Mouse (Mus musculus) ovary, adult 18-20 months (tissue): Measurements from ENCODE around the gene Arfip2.

Experiments
- DNase-seq: peaks from one replicate; pipeline ENCODE4 v3.0.0; 2022; ENCODE audit warnings: low spot score, mixed read lengths

Gene Arfip2

GRCm38 (mm10) chr7:105640233-105640893 is at the start of gene Arfip2, which contains the start of gene Gm45799:
Gene Arfip2, minus strand, starts transcription at chr7:105640416.
Gene Gm45799, plus strand, starts transcription at chr7:105640552.
- peak; percentile 97 for DNase-seq

- no peak for DNase-seq
Observed at GRCm38 (mm10) chr7:105685541-105686197, 45.5 kb upstream of the Arfip2 start.

DNA sequence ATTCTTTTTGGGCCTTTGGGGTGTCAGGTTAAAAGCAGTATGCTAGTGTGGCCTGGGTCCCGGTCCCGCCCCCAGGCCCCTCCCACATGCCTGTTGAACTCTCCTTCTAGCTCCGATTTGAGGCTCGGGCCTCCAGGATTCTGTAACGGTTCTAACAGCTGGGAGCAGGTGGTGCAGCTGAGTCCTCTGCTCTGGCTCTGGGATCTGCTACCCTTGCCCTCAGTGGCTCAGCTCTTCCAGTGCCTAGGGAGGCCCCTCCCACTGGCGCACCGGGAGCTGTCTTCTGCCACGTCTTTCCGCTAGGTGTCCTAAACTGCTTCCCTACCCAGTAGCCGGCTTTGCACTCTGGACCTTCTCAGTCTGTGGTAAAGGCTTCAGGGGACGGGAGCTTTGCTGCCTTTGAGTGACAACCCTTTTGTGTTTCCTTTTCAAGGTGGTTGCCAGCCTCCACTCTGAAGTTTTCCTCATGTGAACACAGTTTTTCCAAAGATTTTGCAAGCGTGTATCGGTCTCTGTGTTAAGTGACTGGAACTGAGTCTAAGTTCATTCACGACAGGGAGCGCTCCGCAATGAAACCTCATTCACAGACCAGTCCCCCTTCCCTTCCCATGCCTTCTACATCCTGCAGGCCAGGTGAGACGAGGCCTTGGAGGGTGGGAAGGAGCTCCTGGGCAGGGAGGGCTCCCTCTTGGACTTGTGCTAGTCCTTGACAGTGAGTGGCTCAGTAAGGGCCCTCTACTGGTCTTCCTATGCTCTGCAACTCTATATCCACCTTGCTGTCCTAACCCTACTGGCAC is 10.6 kb upstream of the Arfip2 start, which contains the start of gene Dnhd1:
Gene Dnhd1, plus strand, starts transcription at position 189 of the 797 bp plus-strand sequence.
- peak; percentile 68 for DNase-seq

- no peak for DNase-seq
Observed at GRCm38 (mm10) chr7:105641936-105642335, 1.7 kb upstream of the Arfip2 start.

DNA sequence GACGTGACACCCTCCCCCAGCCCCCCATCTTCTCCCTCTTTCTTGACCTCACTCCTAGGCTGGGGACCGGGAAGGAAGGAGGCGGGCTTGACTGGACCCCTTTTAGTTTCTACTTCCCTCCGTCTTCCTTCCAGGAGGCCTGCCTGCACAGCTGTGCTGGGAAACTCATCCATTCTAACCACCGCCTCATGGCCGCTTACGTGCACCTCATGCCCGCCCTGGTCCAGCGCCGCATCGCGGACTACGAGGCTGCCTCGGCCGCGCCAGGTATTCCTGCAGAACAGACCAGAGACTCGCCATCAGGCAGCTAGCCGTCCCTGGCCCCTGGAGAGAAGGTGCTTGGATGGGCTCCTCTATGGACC is 659 bp upstream of the Arfip2 start:
- DNase-seq = no peak

DNA sequence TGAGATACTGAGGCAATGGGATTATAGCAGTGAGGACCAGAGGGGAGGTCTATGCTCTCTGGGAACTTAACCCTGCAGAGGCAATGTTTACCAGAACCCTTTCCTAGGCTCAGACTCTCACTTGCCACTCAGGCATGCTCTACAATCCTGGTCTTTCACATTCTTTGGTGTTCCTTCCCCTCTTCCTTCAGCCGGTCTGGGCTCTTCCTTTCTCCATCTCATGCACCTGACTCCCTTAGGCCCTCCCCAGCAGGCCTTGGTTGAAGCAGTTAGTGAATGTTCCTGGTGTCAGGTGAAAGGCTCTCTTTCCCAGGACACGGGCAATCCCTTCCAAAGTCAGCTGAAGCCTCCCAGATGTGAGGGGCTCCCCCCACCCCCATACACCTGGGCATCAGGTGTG is 460 bp downstream of the Arfip2 start, which contains the start of gene Timm10b:
Gene Timm10b, plus strand, starts transcription at position 301 of the 400 bp plus-strand sequence.
- no peak for DNase-seq

GRCm38 (mm10) chr7:105639304-105639703 is 912 bp downstream of the Arfip2 start:
- no peak for DNase-seq

- no peak for DNase-seq
Observed at GRCm38 (mm10) chr7:105638776-105639175, 1.4 kb downstream of the Arfip2 start.

DNA sequence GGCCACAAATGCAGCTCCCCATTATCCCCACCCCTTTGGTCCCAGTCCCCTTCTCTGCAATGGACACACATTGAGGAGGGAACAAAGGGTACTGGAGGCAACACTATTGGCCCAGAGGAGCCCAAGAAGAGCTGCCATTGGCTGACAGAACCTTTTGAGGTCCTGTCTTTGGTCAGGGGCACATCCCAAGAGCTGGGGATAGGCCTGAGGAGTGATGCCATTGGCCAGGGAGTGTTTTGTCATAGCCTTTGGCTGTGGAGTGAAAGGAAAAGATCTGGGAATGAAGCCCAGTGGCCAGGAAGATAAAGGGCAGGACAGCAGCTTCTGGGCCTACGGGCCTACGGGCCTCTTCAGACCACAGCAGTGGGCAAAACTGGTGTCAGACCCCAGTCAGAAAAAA is 4.5 kb downstream of the Arfip2 start:
- DNase-seq = no peak

DNA sequence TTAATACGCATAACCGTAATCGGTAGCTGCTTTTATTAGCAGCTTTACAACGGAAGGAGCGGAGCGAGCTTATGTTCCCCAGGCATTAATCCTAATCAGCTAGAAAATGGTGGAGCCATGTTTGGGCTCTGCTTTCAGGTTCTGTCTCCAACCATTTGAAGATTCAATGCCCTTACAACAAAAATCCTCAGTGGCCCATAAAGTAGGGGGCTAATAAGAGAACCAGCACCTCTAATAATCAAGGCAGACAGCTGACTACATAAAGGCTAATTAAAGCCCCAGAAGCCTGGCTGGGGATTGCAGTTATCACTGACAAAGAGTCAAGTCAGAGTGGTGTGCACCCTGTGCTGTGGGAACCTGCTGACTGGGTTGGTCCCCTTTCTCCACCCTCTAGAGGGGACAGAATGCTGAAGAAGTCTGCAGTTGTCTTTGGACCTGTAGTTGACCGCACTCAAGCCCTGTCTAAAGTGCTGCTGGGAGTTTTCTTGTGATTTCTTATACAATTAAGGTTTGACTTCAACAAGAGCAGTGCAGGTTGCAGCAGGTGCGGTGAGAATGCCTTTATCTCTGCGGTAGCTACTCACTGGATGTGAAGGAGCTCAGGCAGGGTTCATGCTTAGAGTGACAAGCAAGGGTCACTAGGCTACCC is 5.8 kb downstream of the Arfip2 start:
- DNase-seq = no peak

GRCm38 (mm10) chr7:105633801-105634135 is 6.4 kb downstream of the Arfip2 start:
- DNase-seq = no peak

DNA sequence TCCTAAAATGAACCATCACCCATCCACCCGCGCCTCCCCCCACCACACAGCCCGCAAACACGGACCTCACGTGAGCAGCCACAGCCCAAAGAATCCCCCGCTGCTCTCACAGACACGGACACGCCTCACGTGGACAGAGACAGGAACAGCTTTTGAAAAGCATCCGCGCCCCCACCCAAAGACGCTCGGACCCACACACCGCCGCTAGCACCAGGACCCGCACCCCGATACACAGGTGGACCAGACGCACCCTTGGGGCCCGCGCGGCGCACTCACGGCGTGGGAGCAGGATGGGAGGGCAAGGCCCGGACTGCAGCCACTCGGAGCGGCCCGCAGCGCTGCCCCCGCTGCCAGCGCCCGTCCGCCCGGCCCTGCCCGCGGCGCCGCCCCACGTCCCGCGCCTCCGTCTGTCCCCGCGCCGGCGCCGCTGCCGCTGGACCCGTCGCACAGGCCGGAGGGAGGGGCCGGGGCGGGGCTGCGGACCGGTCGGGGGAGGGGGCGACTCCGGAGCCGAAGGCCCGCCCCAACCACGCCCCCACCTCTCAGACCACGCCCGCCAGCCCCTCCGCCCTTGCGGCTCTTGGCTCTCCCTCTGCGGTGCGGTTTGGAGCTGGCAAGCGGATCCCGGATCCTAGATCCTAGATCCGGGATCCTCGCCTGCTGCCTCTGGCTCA is 7.0 kb downstream of the Arfip2 start, which contains the start of gene Trim3:
Gene Trim3, minus strand, starts transcription at position 445 of the 674 bp plus-strand sequence.
- peak; percentile 88 for DNase-seq

GRCm38 (mm10) chr7:105632551-105632972 is 7.7 kb downstream of the Arfip2 start:
- no peak for DNase-seq

- DNase-seq = no peak
Observed at GRCm38 (mm10) chr7:105628633-105629032, 11.6 kb downstream of the Arfip2 start.

GRCm38 (mm10) chr7:105625397-105625796 is 14.8 kb downstream of the Arfip2 start:
- no peak for DNase-seq

DNA sequence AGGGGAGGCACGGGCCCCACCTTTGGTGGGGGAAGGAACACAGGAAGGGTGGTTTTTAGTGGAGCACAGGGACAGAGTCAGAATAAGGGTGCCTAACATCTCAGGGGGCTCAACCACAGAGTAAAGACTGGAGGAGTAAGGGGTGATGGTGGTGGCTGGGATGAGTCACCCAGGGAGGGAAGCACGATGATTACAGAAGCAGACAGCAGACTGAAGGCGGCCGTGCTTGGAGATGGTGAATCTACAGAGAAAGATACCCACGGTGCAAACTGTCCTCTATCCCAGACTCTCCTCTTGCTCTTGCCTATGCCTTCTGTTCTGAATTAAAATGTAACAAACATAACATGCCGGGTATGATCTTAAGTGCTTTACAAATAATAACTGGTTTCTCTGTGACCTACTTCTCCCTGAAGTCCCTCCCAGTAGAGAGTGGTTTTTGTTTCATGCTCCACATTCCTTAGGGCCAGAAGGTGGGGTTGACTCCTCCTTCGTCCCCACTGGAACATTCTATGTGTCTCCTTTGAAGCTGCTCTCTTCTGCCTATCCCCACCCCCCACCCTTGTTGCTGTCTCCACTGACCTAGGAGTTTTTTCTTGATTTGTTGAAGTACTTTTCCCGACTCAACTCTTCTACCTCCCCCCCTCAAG is 18.4 kb downstream of the Arfip2 start:
- no peak for DNase-seq

- DNase-seq = no peak
Observed at GRCm38 (mm10) chr7:105621053-105621452, 19.2 kb downstream of the Arfip2 start.

DNA sequence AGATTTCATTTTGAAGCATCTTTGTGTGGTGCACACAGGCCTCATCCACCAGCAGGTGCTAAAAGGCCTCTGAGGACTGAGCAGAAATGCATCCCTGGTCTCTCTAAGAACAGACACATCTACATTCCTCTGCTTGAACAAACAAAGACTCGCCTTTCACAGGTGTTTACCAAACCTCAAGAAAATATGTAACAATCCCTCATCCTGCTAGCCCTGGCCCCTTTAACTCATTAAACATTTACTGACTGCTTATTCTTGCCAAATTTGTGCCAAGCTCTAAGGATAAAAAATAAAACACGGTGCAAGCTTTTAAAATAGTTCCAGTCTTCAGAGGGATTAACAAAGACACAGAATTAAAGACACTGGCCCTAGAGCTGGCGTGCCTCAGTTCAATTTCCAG is 20.5 kb downstream of the Arfip2 start:
- no peak for DNase-seq

DNA sequence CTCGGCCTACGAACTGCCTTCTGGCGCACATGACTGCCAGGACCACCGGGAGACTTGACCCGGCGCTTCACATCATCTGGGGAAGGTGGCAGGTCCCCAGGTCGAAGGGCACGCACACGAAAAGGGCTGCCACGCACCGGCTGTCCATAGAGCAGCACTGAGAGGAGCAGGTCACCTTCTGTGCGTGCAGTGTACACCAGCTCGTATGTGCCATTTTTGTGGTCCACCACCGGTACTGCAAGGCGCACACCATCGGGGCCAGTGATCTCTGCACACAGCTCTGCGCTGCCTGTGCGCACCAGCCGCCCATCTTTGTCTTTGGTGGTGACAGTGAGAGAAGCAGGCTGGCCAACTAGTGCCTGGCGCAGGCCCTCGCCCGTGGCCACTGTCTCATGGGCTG is 22.4 kb downstream of the Arfip2 start:
- no peak for DNase-seq

DNA sequence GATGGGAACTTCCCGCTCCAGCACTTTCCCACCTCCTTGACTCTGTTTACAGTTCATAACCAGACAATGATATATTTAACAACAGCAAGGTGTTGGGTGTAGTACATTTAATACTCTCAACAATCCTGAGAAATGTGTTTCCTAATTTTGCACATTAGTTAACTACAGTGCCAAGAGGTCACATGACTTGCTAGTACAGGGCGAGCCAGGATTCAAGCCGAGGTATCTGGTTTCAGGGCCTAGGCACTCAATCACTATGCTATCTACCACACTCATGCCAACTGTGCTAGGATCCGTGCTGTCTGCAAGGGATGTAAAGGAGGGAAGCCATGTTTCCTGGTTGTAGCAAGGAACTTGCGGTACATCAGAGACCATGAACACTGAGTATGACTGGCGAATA is 23.7 kb downstream of the Arfip2 start:
- no peak for DNase-seq

DNA sequence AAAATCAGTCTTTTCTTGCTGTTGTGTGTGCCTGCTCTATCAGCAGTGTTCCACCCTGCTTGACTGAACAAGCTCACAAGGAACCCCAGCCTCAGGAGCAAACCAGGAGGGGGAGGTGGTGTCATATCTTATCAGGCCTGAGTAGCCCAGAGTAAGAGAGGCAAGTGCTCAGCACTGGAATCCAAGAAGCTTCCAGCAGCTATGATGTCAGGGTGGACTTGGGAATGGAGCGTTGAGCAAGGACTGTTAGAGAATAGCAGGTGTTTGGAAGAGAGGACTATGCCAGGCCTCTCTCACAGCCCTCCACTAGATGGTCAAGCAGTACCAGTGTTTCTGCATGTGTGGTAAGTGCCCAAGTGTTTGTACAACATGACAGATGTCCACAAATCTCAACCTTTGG is 24.5 kb downstream of the Arfip2 start:
- no peak for DNase-seq
